Mouse (Mus musculus): ENCODE data around the gene Srsf12. TPM values are rescaled to one million over a fixed set of nuclear protein-coding genes. Genes with fewer than 3 reads are reported as not detected.

The Srsf12 gene
- 0.03 TPM for polyA plus RNA-seq (2021)

DNA sequence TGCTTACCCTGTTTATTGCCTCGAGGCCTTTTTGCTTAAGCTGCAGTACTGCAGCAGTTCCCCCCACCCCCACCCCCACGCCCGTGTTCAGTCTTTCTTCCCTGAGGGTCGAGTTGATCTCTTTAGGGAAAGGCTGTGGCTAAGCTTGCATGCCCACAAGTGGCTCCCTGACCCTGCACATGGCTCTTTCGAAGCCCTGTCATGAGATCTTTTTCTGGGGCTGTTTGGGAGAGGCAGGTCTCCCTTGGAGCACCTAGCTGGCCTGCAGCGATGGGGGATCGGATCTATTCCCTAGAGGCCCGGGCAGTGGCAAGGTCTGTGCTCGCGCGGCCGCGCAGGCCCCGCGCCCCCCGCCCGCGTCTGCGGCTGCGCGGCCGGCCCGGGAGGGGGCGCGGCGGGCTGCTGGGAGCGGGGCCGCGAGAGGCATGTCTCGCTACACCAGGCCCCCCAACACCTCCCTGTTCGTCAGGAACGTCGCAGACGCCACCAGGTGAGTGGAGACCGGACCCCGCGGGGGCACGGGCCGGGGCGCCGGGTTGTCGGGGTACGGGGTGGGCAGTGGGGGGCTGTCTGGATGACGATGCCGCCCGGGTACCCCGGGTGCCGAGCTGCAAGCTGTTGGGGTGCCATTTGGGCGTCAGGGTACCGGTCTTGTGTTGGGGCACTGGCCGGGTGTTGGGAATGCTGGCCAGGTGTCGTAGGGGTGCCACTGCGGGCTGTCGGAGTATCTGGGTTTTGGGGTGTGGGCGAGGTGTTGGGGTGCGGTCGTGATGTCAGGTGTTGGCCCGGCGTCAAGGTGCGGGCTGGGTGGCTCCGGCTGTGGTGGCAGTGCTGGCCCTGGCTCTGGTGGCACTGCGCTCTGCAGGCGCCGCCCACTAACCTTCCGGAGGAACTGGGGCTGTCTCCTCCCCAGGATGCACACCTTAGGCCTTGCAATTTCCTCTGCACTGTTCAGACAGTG lies at the start of gene Srsf12:
Gene Srsf12, plus strand, starts transcription at position 111 of the 961 bp plus-strand sequence.
- peaks cover 6% of the 10 kb centered on the region for H3K27me3 ChIP-seq
- CTCF ChIA-PET: no interaction called here
- ATAC-seq (no peak), DNase-seq (ENCODE audit: low read depth, low spot score) (no peak)
- in situ Hi-C loops (cut with MboI; ENCODE audit: low pct_unique_long_range_greater_than_20kb): no loop called here
- no peak for TF ChIP-seq CTCF (IDR thresholded peaks at IDR 0.05)
- POLR2A ChIA-PET: no interaction called here

- no peak for DNase-seq (ENCODE audit: low read depth, low spot score)
- peaks cover 4% of the 10 kb centered on the region for H3K27me3 ChIP-seq
- POLR2A ChIA-PET: no interaction called here
- no peak for ATAC-seq
- no peak for TF ChIP-seq CTCF (IDR thresholded peaks at IDR 0.05)
- in situ Hi-C loops (cut with MboI; ENCODE audit: low pct_unique_long_range_greater_than_20kb): no loop called here
- CTCF ChIA-PET: no interaction called here
Observed at GRCm38 (mm10) chr4:33183477-33183876, 25.3 kb upstream of the Srsf12 start.

- in situ Hi-C loops (cut with MboI; ENCODE audit: low pct_unique_long_range_greater_than_20kb): no loop called here
- DNase-seq (ENCODE audit: low read depth, low spot score) (no peak), ATAC-seq (no peak)
- TF ChIP-seq CTCF (IDR thresholded peaks at IDR 0.05): no peak
- ChIA-PET POLR2A (no interaction called here), CTCF (interaction anchor here (1.1 to 1.2 kb wide), 2 partner anchors 10 to 14 kb away, joined by 3 read pairs; no protein-coding TSS in a partner anchor)
- peaks cover 9% of the 10 kb centered on the region for H3K27me3 ChIP-seq
Observed at GRCm38 (mm10) chr4:33188164-33188563, 20.6 kb upstream of the Srsf12 start.

DNA sequence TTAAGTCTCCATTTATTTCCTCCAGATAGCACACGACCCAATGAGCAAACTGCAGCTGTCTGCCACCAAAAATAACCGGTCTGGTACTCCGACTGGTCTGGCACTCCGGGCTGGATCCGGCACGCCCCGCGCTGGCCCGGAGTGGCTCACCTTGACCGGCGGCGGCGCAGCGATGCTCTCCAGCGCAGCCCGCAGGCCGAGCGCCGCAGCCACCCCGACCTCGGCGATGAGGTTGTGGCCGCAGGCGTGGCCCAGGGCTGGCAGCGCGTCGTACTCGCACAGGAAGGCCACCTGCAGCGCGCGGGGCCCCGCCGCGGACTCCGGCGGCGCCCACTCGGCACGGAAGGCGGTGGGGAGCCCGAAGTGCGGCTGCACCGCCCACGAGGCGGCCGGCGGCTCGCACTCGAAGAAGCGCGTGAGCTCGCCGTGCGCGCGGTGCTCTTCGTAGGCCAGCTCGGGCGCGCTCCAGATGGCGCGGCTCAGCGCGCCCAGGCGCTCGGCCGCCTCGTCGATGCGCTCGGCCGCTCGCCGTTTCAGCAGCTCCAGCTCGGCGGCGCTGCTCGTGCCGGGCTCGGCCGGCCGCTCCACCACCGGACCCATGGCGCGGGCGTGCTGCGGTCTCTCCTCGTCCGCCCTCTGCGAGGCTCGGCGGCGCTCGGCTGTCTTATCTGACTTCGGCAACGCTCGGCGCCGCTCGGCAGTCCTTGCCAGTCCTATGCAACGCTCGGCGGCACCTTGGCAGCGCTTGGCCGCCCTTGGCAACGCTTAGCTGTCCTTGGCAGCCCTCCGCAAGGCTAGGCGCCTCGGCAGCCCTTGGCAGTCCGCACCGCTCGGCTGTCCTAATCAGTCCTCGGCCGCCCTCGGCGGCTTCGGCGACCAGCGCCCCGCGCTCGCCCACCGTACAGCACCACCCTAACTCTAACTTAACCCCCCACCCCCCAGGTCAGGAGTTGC lies 19.7 kb upstream of the Srsf12 start:
- in situ Hi-C loops (cut with MboI; ENCODE audit: low pct_unique_long_range_greater_than_20kb): no loop called here
- DNase-seq (ENCODE audit: low read depth, low spot score) (peak; percentile 25), ATAC-seq (peak; percentile 76)
- ChIA-PET POLR2A (no interaction called here), CTCF (interaction anchor here (1.1 to 1.3 kb wide), 4 partner anchors 11 to 107 kb away, joined by 3 to 4 read pairs (median 3); no protein-coding TSS in a partner anchor)
- peaks cover 9% of the 10 kb centered on the region for H3K27me3 ChIP-seq
- peak; percentile 72 for TF ChIP-seq CTCF (IDR thresholded peaks at IDR 0.05)

DNA sequence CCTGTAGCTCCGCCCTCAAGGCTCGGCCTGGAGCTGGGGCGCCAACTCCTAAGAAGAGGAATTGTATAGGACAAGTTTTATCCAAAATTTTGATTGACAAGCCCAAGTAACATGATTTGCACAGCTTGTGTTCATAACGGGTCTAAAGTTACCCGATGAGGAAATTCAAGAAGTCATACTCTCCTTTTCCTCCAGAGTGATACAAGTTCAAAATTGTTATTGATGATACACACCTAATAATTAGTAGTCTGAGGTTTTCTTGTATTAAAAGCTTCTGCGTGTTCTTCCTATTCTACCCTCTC lies 19.1 kb upstream of the Srsf12 start, which contains the start of gene Pm20d2:
Gene Pm20d2, minus strand, starts transcription at position 3 of the 302 bp plus-strand sequence.
- in situ Hi-C loops (cut with MboI; ENCODE audit: low pct_unique_long_range_greater_than_20kb): no loop called here
- no peak for DNase-seq (ENCODE audit: low read depth, low spot score)
- no peak for ATAC-seq
- CTCF ChIA-PET: interaction anchor here (1.1 to 1.3 kb wide), 4 partner anchors 11 to 106 kb away, joined by 3 to 4 read pairs (median 3); no protein-coding TSS in a partner anchor
- no peak for TF ChIP-seq CTCF (IDR thresholded peaks at IDR 0.05)
- POLR2A ChIA-PET: no interaction called here
- peaks cover 9% of the 10 kb centered on the region for H3K27me3 ChIP-seq

DNA sequence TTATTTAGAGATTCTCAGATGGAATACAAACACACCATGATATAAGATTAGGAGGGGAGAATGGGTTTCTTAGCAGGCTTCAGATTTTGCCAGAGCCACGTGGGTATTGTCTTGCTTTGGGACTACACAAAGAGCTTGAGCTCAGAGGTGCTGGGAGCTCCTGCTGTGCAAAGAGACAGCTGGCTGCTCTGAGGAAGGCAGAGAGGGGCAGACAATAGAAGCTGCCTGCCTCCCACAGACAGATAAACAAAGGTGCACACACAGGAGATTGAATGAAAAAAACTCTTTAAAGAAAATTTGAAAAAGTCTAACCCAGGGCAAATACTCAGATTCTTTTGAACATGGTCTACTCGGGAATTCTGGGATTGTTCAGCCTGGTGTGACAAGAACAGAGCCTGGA lies 10.7 kb upstream of the Srsf12 start:
- H3K27me3 ChIP-seq: peaks cover 19% of the 10 kb centered on the region
- in situ Hi-C loops (cut with MboI; ENCODE audit: low pct_unique_long_range_greater_than_20kb): no loop called here
- TF ChIP-seq CTCF (IDR thresholded peaks at IDR 0.05): no peak
- DNase-seq (ENCODE audit: low read depth, low spot score): no peak
- POLR2A ChIA-PET: no interaction called here
- CTCF ChIA-PET: no interaction called here
- no peak for ATAC-seq

DNA sequence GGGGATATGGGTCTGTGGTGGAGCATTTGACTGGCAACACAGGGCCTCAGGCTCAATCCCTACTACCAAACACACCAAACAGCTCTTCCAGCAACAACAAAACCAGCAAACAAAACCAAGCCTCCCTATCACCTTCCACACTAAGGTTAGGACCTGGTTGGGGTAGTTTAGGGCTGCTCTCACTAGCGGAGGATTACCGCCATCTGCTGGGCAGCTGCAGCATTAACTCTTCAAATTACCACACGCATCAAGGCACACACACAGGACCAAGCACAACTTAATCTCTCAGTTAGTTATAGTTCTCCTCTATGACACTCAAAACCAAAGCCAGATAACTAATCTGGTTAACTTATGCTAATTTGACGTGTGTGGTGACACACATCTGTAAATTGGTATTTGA lies 4.1 kb upstream of the Srsf12 start:
- ATAC-seq: peak; percentile 83
- peaks cover 6% of the 10 kb centered on the region for H3K27me3 ChIP-seq
- POLR2A ChIA-PET: no interaction called here
- TF ChIP-seq CTCF (IDR thresholded peaks at IDR 0.05): peak; percentile 67
- CTCF ChIA-PET: interaction anchor here (1.0 to 2.8 kb wide), 4 partner anchors 9 to 80 kb away, joined by 3 to 9 read pairs (median 4); no protein-coding TSS in a partner anchor
- no peak for DNase-seq (ENCODE audit: low read depth, low spot score)
- in situ Hi-C loops (cut with MboI; ENCODE audit: low pct_unique_long_range_greater_than_20kb): loop anchor here (5.0 kb wide), 1 partner anchor 57 kb away; no protein-coding TSS in a partner anchor

- no peak for ATAC-seq
- peaks cover 6% of the 10 kb centered on the region for H3K27me3 ChIP-seq
- no peak for TF ChIP-seq CTCF (IDR thresholded peaks at IDR 0.05)
- ChIA-PET POLR2A (no interaction called here), CTCF (interaction anchor here (0.7 to 1.1 kb wide), 2 partner anchors 12 to 18 kb away, joined by 3 read pairs; partner anchors contain the start of gene Pm20d2)
- no peak for DNase-seq (ENCODE audit: low read depth, low spot score)
- in situ Hi-C loops (cut with MboI; ENCODE audit: low pct_unique_long_range_greater_than_20kb): no loop called here
Observed at GRCm38 (mm10) chr4:33207551-33207950, 1.2 kb upstream of the Srsf12 start.

GRCm38 (mm10) chr4:33221847-33222246 lies 13.1 kb downstream of the Srsf12 start:
- ATAC-seq: no peak
- CTCF ChIA-PET: interaction anchor here (1.0 to 1.4 kb wide), 3 partner anchors 10 to 70 kb away, joined by 3 to 5 read pairs (median 5); no protein-coding TSS in a partner anchor
- TF ChIP-seq CTCF (IDR thresholded peaks at IDR 0.05): no peak

GRCm38 (mm10) chr4:33224003-33224675 lies 15.3 kb downstream of the Srsf12 start:
- ChIA-PET CTCF (no interaction called here), POLR2A (no interaction called here)
- ATAC-seq (no peak), DNase-seq (ENCODE audit: low read depth, low spot score) (no peak)
- in situ Hi-C loops (cut with MboI; ENCODE audit: low pct_unique_long_range_greater_than_20kb): loop anchor here (10.0 kb wide), 1 partner anchor 71 kb away; the partner anchor contains the start of gene Pnrc1
- no peak for TF ChIP-seq CTCF (IDR thresholded peaks at IDR 0.05)
- no peaks in the 10 kb centered on the region for H3K27me3 ChIP-seq

More at GRCm38 (mm10) chr4:33221847-33222246, 13.1 kb downstream of the Srsf12 start:
- in situ Hi-C loops (cut with MboI; ENCODE audit: low pct_unique_long_range_greater_than_20kb): loop anchor here (10.0 kb wide), 1 partner anchor 73 kb away; the partner anchor contains the start of gene Pnrc1
- no peak for DNase-seq (ENCODE audit: low read depth, low spot score)
- H3K27me3 ChIP-seq: no peaks in the 10 kb centered on the region
- POLR2A ChIA-PET: no interaction called here
